Mouse (Mus musculus): ENCODE results near the gene Ralgps1.

DNA sequence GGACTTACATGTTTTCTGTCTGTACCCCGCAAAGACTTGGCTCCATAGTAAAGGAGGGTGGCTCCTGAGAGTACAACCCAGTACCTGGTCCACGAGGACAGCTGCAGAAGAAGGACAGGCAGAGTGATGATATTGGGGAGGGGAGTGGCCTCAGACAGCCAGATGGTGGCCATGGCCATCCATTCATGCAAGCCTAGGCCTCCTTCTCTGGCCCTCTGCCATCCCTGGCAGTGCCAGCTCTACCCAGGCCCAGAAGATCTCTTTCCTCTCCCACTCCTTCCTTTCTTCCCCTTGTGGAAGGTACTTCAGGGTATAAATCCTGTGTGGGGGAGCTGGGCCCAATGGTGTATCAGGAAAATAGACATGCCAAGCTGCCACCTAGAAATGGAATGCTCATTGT, 228.0 kb downstream of the Ralgps1 start:
- TF ChIP-seq POLR2A (IDR thresholded peaks at IDR 0.05; ENCODE audit: low read depth, low read length) (no peak), CTCF (IDR thresholded peaks at IDR 0.05; ENCODE audit: extremely low read depth, insufficient read depth, insufficient read length, insufficient replicate concordance) (no peak)

Measured in spleen, adult 2 months (tissue).